Mouse (Mus musculus) spleen, postnatal 36 days (tissue): Measurements from ENCODE around the gene 1700057G04Rik.

Experiments
- DNase-seq, 2 experiments: peaks; one replicate each; pipeline ENCODE4 v3.0.0; 2022; ENCODE audit warnings: low spot score in 2 of 2, mixed read lengths in 1 of 2

The 1700057G04Rik gene

DNA sequence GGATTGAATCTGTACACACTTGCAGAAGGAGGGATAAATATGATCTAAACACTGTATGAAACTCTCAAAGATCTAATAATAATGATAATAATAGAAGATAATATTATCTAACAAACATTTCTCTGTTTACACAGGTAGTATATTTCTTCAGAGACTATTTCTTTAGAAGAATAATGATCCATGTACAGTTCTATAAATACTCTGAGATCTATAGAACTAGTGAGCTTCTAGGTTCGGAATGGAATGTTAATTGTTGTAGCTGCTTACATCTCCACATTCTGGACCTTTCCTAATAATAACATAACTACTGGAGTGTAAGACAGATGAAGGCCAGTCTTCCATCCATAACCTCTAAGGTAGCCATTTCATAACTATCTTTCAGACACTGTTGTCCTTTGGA is at the start of gene 1700057G04Rik:
Gene 1700057G04Rik (plus strand): TSS at position 301 of the 400 bp plus-strand sequence.
- DNase-seq = no peak

DNA sequence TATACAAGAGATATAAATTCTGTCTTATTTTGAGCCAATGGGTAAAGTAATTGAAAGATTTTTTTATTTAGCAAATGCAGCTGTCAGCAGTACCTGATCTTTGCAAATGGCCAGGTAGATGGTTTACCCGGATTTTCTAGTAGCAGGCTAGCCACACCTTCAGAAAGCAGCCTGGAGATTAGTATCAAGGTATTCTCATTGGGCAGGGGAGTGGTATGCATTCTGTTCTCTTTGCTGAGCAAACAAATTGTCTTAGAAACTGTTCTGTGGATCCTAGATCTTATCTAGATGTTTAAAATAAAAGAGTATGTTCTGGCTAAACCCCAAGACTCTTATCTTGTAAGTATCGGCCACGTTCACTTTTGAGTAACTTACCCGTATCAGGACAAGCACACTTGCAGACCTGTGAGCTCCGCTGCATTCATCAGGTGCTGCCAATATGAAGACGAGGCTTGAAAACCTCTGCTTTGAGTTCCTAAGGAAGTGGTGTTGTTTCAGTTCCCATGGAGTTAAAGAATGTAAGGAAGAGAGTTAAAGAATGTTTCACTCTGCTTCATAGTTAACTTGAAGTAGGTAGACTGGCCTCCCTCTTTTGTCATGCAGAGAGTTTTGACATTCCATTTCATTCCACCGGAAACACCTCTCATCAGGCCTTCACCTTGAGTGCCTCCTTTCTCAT is 48.6 kb upstream of the 1700057G04Rik start:
- no peak for DNase-seq

DNA sequence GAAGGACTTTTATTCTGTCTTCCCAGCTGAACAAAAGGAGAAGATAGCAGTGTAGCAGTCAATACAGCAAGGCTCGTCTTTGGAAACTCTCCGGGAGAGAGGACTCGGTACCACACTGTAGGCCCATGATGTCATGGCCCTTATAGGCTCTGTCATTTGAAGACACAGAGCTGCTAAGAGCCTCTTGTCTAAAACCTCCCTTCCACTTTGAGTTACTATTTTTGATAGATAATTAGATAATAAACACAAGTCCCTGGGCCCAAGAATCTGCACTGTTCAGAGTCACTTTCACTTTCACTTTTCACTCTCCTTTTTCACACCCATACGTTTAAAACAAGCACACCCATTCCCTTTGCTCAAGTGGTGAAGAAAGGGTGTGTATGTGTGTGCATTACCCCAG is 43.5 kb upstream of the 1700057G04Rik start:
- DNase-seq = no peak

DNA sequence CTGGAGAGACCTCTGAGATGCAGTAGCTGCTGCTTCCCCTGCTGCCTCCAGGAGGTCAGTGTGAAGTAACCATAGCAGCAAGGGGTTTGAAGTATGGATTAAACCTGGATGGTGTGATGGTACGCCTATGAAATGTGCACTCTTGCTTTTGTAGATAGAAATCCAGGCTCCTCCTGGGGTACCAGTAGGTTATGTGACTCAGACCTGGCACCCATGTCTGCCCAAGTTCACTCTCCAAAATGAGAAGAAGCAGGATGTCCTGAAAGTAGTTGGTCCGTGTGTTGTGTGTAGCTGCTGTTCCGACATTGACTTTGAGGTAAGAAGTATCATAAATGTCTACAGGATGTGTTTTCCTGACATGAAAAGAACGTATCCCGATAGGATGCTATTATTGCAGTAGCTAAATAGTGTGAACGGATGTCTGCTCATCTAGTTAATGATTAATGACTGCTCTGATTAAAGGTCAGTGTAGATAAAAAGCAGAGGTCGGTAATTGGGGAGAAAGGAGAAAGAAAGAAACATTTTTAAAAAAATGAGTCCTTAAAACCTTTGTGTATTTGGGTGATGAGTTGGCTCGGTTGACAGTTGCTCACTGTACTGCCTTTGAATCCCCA is 42.5 kb upstream of the 1700057G04Rik start:
- DNase-seq = no peak

DNA sequence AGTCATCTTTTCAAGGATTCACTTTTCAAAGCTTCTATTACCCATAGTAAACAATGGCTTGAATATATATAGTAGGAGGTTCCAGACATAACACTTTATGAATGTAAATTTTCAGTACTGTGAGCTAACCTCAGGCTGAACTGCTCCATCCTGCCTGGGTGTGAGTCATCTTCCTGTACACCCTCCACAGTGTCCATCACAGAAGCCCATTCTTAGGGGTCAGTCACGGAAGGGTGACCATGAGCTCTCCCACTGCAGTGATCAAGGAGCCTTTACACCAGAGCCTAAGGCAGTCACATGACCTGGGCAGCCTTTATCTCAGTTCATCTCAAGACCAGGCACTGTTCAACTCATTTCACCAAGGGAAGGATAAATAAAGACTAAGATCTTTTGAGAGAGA is 41.4 kb upstream of the 1700057G04Rik start:
- no peak for DNase-seq

DNA sequence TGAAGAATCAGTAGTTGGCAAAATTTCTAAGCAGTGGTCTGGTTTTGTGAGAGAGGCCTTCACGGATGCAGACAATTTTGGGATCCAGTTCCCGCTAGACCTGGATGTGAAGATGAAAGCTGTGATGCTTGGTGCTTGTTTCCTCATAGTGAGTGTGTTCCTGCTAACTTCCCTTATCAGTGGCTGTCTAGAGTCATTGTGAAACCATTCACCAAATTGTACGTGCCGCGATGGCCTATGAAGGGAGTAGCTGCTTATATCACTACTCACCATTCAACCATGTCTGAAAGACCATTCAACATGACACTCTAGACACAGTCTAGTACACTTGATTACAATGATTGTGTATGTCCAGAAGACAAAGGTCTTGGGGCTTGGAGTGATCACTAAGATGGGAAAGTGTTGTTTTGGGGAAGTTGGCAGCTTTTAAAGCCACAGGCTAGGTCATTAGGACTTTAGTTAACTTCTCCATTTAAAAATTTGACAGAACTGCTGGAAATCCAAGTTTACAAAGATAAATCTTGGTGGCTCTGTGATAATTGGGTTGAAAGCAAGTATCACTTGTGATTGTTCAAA is 39.3 kb upstream of the 1700057G04Rik start:
- DNase-seq = no peak

DNA sequence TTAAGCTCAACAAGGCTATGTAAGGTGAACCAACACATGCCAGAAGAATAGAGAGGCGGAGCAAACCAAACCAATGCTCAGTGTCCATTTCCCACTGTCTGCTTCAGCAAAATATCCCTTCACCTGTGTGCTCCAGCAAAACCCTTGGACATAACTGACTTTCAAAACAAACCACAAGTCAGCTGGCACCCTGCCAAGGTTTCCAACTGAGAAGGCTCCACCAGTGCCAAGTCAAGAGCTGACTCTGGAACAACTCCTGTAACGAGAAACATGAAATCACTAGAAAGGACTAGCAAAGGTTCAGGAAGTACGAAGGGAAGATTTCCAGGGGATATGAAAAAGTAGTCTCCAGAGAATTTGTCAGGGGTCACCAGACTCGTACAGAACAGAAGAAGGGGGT is 38.2 kb upstream of the 1700057G04Rik start:
- no peak for DNase-seq

DNA sequence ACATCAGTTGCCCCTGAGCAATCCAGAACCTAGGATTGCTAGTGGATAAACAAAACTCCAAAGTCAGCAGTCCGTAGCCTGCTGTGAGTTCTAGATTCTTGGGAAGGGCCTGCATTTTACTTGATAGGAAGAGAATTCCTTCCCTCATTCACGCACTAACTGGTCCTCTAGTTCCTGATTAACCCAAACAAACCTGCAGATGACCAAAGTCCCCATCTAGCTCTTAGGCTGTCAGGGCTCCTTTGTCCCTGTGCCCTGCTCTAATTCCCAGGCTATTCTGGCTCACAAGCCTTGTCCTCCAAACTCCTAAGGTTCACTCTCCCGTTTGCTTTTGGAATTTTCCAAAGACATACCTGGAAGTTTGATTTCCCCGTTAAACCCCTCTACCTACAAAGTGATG is 36.5 kb upstream of the 1700057G04Rik start:
- DNase-seq = no peak

DNA sequence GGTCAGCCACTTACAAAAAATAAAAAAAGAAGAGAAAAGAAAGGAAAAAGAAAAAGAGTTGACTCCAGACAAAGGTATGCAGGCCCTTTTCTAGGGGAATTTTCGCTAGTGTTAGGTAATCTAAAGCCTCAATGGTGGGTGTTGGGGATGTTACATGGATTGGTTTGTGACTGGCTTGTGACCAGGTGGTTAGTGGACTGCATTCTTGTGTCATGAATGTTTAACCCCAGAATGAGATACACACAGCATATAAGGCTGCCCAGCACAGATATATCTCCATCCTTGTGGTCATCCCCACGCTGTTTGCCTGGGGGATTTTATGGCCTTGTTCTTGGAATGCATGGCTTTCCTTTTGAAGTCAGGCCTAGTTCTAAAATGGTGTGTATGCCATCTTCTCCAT is 35.9 kb upstream of the 1700057G04Rik start:
- DNase-seq = no peak

DNA sequence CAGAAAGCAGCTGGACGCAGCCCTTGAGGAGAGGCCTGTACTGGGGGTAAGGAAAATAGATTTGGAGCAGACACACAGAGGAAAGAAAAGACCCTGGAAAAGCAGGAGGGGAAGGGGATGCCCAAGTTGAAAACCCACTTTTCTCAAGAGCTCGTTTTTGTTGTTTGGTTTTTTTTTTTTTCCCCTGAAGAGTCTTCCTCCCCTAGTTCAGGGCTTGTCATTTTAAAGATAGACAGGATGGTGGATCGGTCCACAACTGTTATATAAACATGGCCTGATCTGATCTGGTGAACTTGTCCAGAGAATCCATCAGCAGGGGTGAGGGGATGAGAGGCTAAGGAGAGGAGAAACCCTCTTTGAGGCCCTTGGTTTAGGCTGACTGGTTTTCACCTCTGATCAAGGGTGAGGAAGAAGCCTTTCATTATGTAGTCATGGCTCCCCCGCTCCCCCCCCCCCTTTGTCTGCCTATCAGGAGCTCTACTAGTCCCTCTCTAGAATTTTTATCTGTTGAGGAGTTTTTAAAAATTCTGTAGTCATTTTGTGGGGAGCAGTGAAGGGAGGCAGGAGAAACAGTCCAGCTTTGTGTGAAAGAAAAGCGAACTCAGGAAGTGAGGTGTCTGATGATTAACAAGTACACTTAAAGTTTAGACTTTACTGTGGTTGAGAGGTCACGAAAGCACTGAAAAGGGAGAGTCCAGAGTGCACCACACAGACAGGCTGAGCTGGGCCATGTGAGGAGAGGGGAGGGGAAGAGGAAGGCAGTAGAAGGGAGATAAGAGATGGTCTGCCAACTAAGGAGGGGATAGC is 35.0 kb upstream of the 1700057G04Rik start:
- DNase-seq = no peak

DNA sequence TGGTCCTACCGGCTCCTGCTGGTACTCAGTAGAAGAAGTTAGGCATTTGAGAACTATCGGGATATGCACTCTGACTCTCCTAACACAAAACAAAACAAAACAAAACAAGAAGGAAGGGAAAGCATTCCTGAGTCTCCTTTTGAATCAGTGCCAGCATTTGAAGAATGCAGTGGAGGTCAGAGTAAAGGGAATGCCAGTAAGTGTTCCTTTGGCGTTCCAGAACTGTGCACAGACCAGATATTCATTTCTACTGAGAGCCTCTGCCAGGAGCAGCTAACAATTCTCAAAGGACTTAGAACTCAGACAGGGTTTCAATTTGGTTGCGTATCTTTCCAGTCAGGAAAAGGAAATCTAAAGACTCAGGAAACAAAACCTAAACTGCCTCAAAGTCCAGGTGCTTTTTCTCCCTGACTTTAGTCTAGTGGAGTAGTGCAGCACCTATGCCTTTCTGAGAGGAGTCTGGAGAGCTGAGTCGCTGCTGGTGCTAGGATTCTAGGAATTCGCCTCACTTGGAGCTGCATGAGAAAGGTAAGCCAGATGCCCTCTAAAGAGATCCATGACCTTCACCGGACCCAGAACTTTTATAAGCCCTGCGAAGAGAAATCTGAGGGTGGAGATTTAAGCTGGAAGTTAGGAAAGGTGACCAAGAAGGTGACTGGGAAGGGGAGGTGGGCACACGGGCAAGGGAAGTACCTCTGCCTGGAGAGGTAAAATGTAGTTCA is 33.5 kb upstream of the 1700057G04Rik start, which contains the start of gene Plscr2:
Gene Plscr2 (plus strand): TSS at position 117 of the 722 bp plus-strand sequence.
- DNase-seq = no peak

DNA sequence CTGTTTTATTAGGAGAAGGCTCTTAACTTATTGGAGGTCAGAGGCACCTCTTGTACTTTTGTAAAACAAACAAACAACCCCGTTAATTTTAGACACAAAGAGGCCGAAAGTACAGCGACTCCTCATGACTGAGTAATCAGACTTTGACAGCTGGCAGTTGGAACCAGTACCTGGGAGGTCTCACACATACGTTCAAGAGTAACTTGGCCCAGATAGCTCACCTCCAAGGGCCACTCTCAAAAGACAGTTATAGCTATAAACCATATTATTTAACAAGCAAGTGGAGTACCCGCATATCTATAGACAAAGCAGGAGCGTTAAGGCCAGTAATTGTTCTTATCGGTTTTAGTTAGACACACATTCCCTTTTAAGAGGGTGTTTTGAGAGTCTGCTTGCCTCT is 32.8 kb upstream of the 1700057G04Rik start:
- no peak for DNase-seq

DNA sequence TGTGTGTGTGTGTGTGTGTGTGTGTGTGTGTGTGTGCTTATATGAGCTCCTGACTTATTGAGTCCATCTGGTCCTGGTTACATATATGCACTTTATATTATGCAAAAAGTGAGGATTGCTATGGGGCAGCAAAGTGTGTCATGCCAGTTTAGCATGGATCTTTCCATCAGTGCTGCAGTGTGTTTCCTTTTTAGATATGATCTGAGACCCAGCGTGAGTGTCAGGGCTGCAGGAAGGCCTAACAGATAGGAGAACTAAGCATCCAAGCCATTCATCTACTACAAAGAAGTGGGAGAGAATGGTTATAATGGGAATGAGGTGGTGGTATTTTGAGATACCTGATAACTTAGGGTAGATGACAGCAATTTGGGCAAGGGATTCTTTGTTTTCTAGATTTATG is 29.1 kb upstream of the 1700057G04Rik start:
- no peak for DNase-seq

DNA sequence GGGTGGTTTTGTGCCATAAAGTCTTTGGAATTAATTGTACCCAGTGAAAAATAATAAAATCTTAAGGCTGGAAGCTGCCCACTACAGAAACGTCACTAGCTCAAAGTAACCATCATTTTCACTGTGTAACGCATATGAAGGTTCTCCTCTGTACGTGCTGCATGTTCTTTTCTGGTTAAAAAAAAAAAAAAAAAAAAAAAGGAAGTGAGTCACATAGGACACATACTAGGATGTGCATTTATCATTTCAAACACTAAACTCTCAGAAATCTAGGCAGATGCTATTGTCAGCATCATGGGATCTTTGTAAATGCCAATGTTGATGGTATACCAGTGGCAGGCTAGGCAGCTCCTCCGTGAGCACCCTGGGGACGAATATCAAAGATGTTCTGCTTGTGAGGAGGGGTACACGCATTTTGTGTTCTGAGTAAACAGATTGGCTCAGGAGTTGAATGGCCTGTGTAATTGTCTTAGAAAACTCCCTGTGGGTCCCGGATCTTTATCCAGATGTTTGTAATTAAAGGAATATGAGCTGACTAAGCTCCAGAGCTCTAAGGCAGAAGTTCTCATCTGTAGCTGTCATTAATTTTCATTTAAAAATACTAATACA is 26.5 kb upstream of the 1700057G04Rik start:
- DNase-seq = no peak

DNA sequence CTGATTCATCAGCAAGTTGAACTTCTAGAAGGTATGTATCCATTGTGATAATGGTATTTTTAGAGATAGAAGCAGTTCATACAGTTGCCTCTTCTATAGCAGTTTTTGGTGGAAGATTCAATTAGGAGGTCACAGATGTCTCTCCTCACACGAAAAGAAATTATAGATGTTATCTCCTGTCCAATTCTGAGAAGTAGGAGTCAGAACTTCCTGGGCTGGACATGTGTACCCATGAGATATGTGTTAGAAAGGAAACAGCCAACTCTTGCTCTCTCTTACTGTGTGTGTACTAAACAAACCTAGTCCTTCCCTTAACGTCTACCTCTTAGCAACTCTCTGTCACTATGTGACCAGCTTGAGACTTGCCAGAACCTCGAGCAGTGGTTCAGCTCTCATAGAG is 19.5 kb upstream of the 1700057G04Rik start:
- DNase-seq = no peak

DNA sequence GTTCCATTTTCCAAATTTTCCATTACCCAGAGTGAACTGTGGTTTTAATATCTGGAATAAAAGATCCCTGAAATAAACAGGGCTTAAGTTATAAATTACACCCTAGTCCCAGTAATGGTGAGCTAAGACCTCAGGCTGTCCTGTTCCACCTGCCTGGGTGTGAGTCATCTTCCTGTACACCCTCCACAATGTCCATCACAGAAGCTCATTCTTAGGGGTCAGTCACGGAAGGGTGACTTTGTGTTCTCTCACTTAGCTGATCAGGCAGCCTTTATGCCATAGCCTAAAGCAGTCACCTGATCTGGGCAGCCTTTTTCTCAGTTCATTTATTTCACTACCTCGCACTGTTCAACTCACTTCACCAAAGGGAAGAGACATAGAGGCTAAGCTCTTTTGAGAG is 17.0 kb upstream of the 1700057G04Rik start:
- no peak for DNase-seq

DNA sequence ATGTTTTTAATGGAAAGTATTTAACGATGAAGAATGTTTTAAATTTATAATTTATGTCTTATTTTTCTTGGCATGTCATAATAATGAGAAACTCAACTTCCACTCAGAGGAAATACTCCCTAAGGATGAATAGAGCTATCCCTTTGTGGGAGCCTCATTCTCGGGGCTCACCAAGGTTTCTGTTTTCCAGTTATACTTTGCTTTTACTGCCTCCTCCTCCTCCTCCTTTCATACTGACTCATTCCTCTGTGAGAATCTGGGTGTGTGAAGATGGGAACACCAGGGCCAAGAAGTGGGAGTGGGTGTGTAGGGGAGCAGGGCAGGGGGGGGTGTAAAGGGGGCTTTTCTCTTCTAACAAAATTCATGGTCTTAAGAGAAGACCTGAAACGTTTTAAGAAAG is 16.3 kb upstream of the 1700057G04Rik start:
- no peak for DNase-seq

DNA sequence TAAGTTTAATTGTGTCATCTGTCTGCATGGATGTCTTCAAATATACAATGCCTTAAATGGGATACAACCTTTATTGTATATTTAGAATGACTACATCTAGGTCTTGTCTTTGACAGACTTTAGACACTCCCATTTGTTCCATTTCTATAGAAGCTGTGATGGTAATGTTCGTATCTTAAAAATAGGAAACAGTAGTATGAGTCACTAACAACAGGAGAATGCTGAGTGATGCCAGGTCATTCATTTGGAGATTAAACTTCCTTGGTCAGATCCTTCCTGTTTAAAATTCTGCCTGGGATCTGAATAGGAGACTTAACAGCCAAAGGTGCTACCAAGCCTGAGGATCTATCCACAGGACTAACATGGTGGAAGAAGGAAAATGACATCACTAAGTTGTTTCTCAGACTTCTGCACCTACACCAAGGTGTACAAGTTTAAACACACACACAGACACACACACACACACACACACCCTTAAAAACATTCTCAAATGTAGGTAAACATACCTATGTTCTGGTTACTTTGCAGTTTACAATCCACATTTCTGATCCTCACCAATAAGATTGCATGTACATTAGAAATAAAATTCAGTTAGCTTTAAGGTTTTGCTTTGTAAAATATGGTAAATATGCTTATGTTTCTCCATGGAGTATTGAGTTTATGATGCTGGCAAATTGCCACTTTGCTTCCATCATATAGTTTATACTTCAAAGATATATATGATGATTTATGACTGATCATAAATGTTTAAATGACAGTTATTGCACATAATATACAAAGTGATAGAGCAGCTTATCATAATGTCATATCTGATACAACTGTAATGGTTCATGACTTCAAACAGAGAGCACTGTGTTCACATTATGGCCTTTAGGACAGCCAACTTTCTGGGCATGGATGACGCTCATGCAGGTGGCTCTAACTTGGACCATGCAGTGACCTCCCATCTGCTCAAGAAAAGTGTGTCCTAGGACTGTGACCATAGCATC is 15.3 kb upstream of the 1700057G04Rik start:
- DNase-seq = no peak

DNA sequence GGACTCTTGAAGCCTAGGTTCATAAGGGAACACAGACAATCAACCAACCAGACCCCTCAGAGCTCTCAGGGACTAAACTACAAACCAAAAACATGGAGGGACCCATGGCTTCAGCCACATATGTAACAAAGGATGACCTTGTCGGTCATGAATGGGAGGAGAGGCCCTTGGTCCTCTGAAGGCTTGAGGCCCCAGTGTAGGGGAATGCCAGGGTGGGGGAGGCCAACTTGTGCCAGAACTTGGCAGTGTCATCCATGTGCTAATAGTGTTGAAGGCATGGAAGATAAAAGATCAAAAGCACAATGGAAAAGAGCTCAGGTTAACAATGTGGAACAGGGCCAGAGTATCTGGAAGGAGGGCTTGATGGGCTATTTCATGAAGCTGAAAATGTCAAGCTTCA is 10.9 kb upstream of the 1700057G04Rik start:
- DNase-seq = no peak

DNA sequence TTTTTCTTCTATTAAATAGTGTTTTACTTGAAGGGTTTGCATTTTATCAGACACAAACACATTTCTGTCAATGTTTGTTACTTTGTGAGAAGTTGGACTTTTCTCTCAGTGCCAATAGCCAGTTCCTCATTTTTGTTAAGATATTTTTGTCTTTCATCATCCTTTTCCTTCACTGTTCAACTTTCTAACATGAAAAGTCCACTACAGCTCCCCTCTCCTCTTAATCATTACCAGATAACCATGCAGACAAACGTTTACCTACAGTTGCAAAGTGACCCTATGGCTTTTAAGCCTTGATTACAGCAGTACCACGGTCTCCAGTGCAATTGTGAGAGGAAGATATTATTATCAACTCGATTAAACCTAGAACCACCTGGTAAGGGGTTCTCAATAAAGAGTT is 8.0 kb upstream of the 1700057G04Rik start:
- DNase-seq = no peak
